Mouse (Mus musculus) myocyte (in vitro differentiated cells): Measurements from ENCODE around the gene 4933405L10Rik.

Source experiments
- CEBPB ChIP-seq: IDR thresholded peaks from 2 replicates; pipeline ENCODE4 v1.6.1; 2011; ENCODE audit warnings: mild to moderate bottlenecking, moderate library complexity; ENCODE audit not compliant: poor library complexity, insufficient read depth, severe bottlenecking
- E2F4 ChIP-seq: IDR thresholded peaks from one replicate; pipeline ENCODE4 v1.6.1; 2011; ENCODE audit warnings: mild to moderate bottlenecking, control low read depth, moderate library complexity; ENCODE audit not compliant: insufficient read depth
- MAX ChIP-seq: IDR thresholded peaks from one replicate; pipeline ENCODE4 v1.6.1; 2011; ENCODE audit warnings: low read depth, mild to moderate bottlenecking, control low read depth
- MYOD1 ChIP-seq, 3 experiments: IDR thresholded peaks; one replicate each; pipeline ENCODE4 v1.6.1; 2011; ENCODE audit warnings: control low read depth in 2 of 3, low read depth in 2 of 3, mild to moderate bottlenecking in 2 of 3, moderate library complexity in 1 of 3; ENCODE audit not compliant: insufficient read length in 2 of 3, control insufficient read depth in 1 of 3
- MYOG ChIP-seq, 3 experiments: IDR thresholded peaks; one replicate each; pipeline ENCODE4 v1.6.1; 2011; ENCODE audit warnings: control low read depth in 2 of 3, low read depth in 2 of 3, mild to moderate bottlenecking in 2 of 3; ENCODE audit not compliant: insufficient read length in 2 of 3, control insufficient read depth in 1 of 3, insufficient read depth in 1 of 3
- POLR2A ChIP-seq: IDR thresholded peaks from one replicate; pipeline ENCODE4 v1.6.1; 2011; ENCODE audit warnings: low read depth, mild to moderate bottlenecking, control low read depth, moderate library complexity; ENCODE audit not compliant: insufficient read length
- POLR2AphosphoS2 ChIP-seq: IDR thresholded peaks from one replicate; pipeline ENCODE4 v1.6.1; 2011; ENCODE audit warnings: low read depth, control low read depth; ENCODE audit not compliant: insufficient read length
- SRF ChIP-seq: IDR thresholded peaks from one replicate; pipeline ENCODE4 v1.6.1; 2011; ENCODE audit warnings: low read depth; ENCODE audit not compliant: control insufficient read depth, insufficient read length
- TCF12 ChIP-seq: IDR thresholded peaks from one replicate; pipeline ENCODE4 v1.6.1; 2011; ENCODE audit warnings: mild to moderate bottlenecking, control low read depth; ENCODE audit not compliant: poor library complexity, insufficient read depth, severe bottlenecking
- TCF3 ChIP-seq: IDR thresholded peaks from one replicate; pipeline ENCODE4 v1.6.1; 2011; ENCODE audit warnings: low read depth, control low read depth; ENCODE audit not compliant: insufficient read length
- USF1 ChIP-seq: IDR thresholded peaks from one replicate; pipeline ENCODE4 v1.6.1; 2011; ENCODE audit warnings: low read depth, mild to moderate bottlenecking, control low read depth, moderate library complexity

DNA sequence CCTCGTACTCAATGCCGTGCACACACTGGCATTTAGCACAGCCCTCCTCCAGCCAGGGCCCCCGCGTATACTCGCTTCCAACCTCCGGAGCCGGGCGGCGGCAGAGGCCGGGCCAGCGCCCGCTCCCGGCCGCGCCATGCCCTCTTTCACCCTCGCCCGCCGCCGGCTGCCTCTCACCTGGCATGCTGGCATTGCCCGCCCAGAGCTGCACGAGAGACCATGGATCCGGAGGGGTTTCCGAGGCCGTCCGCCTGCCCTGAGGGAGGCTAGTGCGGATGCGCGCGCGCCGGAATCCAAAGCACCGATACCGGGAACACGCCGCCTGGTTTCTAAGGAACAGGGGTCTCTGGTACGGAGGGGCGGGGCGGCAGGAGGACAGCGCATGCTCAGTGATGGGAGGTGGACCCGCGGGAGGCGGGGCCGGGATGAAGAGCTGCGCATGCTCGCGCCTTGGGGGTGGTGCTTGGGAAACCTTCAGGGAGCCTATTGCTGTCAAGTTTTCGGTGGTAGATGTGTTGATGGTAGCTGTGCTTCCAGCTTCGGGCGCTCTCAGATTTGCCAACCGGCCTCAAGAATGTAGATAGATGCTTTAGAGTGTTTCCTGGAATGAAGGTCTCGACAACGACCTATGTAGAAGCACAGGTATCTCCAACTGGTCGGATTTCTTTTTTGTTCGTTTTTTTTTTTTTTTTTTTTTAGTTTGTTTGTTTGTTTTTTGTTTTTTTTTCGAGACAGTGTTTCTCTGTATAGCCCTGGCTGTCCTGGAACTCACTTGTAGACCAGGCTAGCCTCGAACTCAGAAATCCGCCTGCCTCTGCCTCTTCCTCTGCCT is 51.0 kb downstream of the 4933405L10Rik start, which contains the start of gene Gfod2:
- TF ChIP-seq E2F4 (no peak), MAX (no peak), POLR2A (peak; percentile 65), SRF (no peak), MYOD1 (IDR thresholded peaks at IDR 0.05; ENCODE audit: control insufficient read depth in 1 of 3, insufficient read length in 2 of 3, low read depth in 2 of 3) (peak in 1 of 3 experiments; percentile 7), USF1 (no peak), MYOG (IDR thresholded peaks at IDR 0.05; ENCODE audit: control insufficient read depth in 1 of 3, insufficient read depth in 1 of 3, insufficient read length in 2 of 3, low read depth in 2 of 3) (no peak), TCF3 (no peak), POLR2AphosphoS2 (no peak), TCF12 (no peak), CEBPB (no peak)
